Mouse (Mus musculus): ENCODE data around the gene Kctd18. TPM values are rescaled to one million over a fixed set of nuclear protein-coding genes. Genes with fewer than 3 reads are reported as not detected.

The Kctd18 gene
- total RNA-seq, 2 experiments from 2014 or later = 17.8 to 19.1 TPM

DNA sequence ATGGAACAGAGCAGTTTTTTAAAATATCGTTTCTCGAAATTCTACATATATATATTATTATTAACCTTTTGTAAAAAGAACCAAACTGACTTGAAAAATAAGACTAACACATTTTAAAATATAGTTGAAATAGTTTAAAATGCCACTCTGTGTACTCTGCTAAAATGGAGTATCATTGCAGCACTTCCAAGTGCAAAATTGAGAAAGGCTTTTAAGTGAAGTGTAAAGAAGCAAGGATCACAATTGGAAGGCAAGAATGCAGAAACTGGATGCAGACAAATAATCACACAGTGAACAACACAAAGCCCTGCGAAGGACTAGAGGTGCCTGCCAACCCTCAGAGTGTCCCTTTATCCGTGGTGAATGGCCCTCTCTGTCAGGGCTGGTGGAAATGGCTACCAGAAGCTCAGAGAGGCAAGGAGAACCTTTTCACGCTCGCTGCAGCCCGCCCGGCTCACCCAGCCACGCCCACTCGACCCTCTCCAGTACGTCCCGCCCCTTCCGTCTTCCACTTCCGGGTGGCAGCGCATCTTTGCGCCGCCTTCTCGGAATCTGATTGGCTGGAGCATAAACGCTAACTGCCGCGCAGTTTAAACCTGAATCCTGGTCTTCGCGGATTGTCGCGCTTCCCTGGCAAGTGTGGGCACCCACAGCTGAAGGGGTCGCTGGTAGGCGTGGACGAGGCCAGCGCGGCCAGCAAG lies 23.2 kb downstream of the Kctd18 start, which contains the start of gene Sgo2a:
Sgo2a (plus strand) TSS at position 540 of the 701 bp plus-strand sequence.
- ATAC-seq (replicated peaks; ENCODE audit: low FRiP score, low TSS enrichment, poor library complexity, severe bottlenecking) = peak; percentile 99

DNA sequence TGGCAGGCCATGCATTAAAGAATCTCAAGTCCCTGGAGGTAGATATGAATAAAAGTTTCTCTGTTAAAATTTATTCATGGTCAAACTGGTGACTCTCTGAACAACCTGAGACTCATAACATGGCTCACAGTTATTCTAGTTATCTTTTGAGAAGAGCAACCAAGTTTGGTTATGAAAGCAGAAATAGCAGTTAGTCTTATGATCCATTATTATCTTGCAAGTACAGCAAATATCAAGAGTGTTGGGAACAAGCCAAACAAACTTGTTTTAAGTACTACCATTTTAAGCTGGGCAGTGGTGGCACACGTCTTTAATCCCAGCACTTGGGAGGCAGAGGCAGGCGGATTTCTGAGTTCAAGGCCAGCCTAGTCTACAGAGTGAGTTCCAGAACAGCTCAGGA lies 27.5 kb downstream of the Kctd18 start:
- no peak for ATAC-seq (replicated peaks; ENCODE audit: low FRiP score, low TSS enrichment, poor library complexity, severe bottlenecking)

GRCm38 (mm10) chr1:57989052-57989600 lies 29.6 kb downstream of the Kctd18 start:
- ATAC-seq (replicated peaks; ENCODE audit: low FRiP score, low TSS enrichment, poor library complexity, severe bottlenecking) = no peak

GRCm38 (mm10) chr1:57976860-57977259 lies 41.9 kb downstream of the Kctd18 start:
- no peak for ATAC-seq (replicated peaks; ENCODE audit: low FRiP score, low TSS enrichment, poor library complexity, severe bottlenecking)

DNA sequence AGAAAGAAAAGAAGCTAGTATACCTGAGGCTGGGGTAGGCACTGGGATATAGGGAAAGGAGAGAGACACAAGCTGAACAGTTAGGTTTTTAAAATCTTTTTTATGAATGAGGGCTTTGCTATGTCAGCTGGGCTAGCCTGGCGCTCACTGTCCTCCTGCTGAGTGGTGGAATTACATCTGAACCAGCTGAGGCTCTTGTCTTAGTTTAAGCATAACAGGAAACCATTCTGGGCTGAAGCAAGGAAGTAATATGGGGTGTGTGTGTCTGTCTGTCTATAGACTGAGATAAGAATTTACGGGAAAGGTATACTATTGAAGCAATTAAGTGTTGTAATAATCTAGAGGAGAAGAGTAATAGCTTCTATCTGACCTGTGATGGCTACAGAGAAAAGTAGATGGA lies 47.2 kb downstream of the Kctd18 start:
- ATAC-seq (replicated peaks; ENCODE audit: low FRiP score, low TSS enrichment, poor library complexity, severe bottlenecking) = no peak

DNA sequence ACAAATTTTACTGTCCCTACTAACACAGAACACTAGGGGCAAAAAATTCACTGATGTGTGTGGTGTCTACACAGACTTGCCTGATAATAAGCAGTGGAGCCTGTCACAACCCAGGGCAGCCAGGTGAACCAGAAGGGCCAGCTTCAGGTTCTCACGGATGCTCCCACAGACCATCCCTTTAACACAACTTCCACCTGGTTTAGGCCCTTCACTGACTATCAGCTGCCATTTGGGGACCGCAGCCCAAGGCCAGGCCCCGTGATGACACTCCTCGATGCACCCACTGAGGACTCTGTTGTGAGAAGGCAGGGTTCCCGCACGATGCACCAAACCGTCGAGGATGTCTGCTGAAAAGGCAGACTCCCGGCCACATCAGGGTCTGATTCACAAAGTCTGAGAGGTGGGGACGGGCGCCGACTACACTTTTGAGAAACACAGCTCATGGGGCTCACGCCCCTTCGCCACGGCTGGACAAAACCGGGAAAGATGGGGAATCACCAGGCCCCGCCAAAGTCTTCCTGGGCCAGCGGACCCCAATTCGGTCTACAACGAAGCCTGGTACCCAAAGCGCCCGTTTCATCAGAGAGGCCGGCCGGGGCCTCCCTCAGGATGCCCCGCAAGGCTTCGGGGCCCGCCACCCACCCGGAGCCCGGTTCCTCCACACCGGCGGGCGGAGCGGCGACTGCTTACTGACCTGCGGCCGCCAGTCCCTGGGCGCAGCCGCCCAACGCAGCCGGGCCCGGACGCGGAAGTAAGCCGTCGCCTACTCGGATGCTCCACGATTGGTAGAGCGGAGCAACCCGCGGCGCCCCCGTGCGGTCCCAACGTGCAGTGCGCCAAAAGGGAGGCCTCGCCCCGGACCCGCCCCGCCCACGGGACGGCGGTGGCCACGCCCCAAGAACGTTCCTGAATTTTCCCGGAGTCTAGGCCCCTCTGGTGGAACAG lies 49.2 kb downstream of the Kctd18 start:
- peak; percentile 95 for ATAC-seq (replicated peaks; ENCODE audit: low FRiP score, low TSS enrichment, poor library complexity, severe bottlenecking)

DNA sequence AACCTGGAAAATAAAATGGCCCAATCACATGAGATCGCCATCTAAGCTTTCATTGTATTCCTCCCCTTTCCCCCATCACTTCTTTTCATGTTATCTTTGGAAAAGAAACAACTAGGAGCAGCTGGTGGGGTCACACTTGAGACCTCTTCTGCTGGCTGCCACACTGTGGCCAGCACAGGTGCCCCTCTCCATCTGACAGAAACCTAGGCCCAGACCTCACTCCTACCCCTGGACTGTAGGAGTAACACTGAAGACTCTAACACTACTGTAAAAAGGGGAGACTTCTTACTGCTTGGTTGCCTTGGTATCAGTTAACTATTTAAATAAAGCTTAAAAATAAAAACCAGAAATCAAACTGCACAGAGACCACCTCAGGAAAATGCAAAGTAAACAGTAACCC lies 63.0 kb downstream of the Kctd18 start:
- ATAC-seq (replicated peaks; ENCODE audit: low FRiP score, low TSS enrichment, poor library complexity, severe bottlenecking) = no peak

- no peak for ATAC-seq (replicated peaks; ENCODE audit: low FRiP score, low TSS enrichment, poor library complexity, severe bottlenecking)
Observed at GRCm38 (mm10) chr1:57954376-57954765, 64.4 kb downstream of the Kctd18 start.

- no peak for ATAC-seq (replicated peaks; ENCODE audit: low FRiP score, low TSS enrichment, poor library complexity, severe bottlenecking)
Observed at GRCm38 (mm10) chr1:57953586-57954375, 65.0 kb downstream of the Kctd18 start.

- ATAC-seq (replicated peaks; ENCODE audit: low FRiP score, low TSS enrichment, poor library complexity, severe bottlenecking) = no peak
Observed at GRCm38 (mm10) chr1:57952509-57952908, 66.2 kb downstream of the Kctd18 start.

DNA sequence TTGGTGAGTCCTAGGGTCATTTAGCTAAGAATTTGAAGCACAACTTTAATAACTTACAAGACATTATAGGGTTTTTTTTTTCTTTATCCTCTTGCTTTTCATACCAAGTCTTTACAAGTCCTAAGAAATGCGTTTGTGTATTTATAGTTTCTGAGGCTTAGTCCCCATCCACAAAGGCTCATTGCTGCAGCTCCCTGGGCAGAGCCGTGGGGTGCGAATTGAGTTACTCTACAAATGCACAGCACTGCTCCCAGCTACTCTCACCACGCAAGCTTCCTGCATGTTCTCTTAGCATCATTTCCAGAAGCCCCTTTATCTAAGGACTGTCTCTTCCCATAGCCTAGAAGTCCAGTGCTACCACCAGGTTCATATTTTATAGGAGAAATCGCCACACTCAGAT lies 69.0 kb downstream of the Kctd18 start:
- no peak for ATAC-seq (replicated peaks; ENCODE audit: low FRiP score, low TSS enrichment, poor library complexity, severe bottlenecking)

DNA sequence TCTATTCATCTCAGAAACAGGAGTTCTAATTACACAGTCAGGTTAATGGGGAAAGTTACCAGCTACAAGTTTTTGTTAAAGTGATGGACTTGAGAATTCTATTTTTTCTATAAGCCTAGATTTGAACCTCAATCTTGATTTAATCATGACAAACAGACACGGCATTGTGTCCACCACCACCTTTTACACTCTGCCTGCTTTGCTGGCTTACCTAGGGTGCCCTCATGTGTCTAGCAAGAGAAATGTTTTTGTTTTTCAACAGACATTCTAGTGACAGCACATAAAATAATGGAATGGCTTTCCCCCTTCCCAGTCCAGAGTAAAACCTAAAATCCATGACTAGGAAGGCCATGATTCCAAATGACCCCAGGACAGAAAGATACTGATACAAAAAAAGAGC lies 69.6 kb downstream of the Kctd18 start:
- ATAC-seq (replicated peaks; ENCODE audit: low FRiP score, low TSS enrichment, poor library complexity, severe bottlenecking) = no peak

DNA sequence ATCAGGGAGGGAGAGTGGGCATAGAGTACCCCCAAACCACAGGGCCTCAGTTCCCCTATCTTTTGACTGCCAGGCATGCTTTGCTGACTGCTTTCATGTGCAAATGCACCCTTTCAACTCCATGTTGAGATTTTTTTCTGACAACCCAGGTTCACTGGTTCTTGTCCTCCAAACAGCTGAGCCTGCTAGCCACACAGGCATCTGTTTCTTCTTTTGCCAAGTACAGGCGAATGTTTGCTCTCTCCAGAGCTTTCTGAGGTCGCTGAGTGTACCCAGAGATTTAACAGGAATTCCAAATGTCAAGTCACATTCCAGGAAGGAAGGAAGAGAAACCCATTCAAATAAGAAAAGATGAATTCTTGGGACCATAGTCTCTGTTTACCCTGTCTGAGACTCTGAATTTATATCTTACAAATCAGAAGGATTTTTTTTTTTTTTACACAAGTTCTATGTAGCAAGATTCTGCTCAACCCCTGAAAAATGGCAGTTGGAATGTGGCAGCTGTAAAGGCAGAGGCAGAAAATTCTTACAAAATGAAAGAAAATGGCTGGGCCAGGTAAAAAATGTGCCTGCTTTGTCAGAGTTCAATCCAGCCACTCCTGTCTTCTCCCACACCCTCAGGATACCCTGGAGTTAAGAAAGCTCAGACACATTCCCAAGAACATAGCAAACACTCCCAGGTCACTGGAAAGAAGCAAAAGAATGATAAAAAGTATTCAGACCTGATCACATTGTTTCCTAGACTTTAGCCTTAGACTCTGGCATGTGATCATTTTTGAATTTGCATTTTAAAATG lies 71.0 kb downstream of the Kctd18 start:
- ATAC-seq (replicated peaks; ENCODE audit: low FRiP score, low TSS enrichment, poor library complexity, severe bottlenecking) = no peak

GRCm38 (mm10) chr1:57942215-57942614 lies 76.5 kb downstream of the Kctd18 start:
- ATAC-seq (replicated peaks; ENCODE audit: low FRiP score, low TSS enrichment, poor library complexity, severe bottlenecking) = no peak

DNA sequence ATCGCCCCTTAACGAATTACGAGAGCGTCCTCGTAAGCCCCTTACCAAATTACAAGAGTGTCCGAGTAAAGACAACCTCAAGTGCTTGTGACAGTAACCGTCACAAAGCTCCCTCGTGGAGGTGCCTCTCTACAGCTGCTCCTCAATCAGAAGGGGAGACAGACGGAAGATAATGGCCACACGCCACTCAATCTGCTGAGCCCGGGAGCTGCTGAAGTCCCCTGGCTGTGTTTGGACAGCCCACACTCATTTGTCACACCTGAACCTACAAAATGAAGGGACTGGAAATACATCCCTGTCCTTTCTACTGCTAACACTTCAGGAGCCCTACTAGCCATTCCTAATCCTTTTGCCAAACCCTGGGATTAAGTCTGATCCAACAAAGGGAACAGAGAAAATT lies 77.0 kb downstream of the Kctd18 start:
- ATAC-seq (replicated peaks; ENCODE audit: low FRiP score, low TSS enrichment, poor library complexity, severe bottlenecking) = no peak

GRCm38 (mm10) chr1:57941095-57941494 lies 77.7 kb downstream of the Kctd18 start:
- ATAC-seq (replicated peaks; ENCODE audit: low FRiP score, low TSS enrichment, poor library complexity, severe bottlenecking) = no peak

DNA sequence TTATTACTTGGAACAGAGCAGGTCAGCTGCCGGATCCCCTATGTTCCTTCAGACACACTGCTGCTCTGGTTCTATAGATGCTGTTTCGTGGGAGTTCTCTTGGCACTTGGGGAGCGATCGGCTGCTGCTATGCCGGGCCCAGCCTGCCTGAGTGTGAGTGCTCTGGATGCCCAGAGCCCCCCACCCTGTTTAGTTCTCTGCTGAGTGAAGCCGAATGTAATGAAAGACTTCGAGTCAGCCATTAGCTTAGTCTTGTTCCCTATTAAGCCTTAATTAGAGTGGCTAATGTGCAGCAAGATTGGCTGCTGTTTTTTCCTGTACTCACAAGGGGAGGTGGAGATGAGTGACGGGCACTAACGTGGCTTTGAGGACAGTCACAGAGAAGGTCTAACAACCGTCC lies 78.1 kb downstream of the Kctd18 start:
- ATAC-seq (replicated peaks; ENCODE audit: low FRiP score, low TSS enrichment, poor library complexity, severe bottlenecking) = no peak

DNA sequence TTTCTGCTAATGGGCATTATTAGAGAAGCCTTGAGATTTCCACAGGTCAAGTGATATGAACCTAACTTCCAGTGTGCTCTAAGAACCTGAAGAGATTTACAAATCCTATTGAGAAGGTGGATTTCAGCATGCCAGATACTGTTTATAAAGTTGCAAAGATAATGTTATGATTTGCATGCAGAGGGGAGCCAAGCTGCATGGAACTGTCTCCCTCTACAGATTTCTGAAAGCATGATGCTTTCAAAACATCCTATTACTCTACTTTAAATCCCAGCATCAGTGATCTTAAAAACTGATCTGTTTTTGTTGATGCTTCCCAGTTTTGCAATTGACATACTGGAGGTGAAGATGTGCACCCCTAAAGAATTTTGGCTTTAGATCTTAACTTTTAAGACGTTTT lies 84.5 kb downstream of the Kctd18 start:
- no peak for ATAC-seq (replicated peaks; ENCODE audit: low FRiP score, low TSS enrichment, poor library complexity, severe bottlenecking)

DNA sequence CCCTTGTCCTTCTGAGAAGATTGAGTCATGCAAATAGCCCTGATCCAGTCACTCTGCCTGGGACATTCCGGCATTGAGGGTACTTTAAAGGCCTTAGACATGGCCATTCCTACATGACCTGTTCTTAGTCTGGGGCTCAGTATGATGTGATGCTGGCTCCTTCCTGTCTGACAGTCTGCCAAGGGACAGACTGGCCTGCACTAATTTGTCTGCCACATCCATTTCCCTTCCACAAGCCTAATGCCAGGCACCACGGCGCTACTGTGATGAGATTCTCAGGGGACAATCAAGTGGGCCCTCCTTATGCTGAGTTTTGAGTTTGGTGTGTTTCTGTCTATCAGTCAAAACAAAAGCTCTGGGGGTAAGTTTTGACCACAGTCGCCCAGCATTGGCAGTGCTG lies 100.2 kb downstream of the Kctd18 start:
- no peak for ATAC-seq (replicated peaks; ENCODE audit: low FRiP score, low TSS enrichment, poor library complexity, severe bottlenecking)

Data from megakaryocyte-erythroid progenitor cell, adult 5-6 weeks (primary cell).